Mouse (Mus musculus) MEL (cell line): ENCODE measurements at regions not wholly inside any gene's neighbourhood (a gene's known extent, or its start where the extent isn't known, plus 50 kb on each side); places are given as distances from the start of the nearest gene placed in this dataset.
A peak's percentile ranks its signal among the peaks of the same experiment; 100 is the strongest.

Experiments
- BHLHE40 ChIP-seq: IDR thresholded peaks from 2 replicates; pipeline ENCODE4 v1.6.1; 2012; ENCODE audit warnings: low read depth, mild to moderate bottlenecking, inconsistent platforms, low read length, improper control_type of control experiment, borderline replicate concordance
- CHD1 ChIP-seq: IDR thresholded peaks from 2 replicates; pipeline ENCODE4 v1.6.1; 2012; ENCODE audit warnings: low read depth, mild to moderate bottlenecking, inconsistent platforms, low read length, improper control_type of control experiment
- CTCF ChIP-seq, 3 experiments: IDR thresholded peaks in 2 of 3; conservative IDR thresholded peaks in 1 of 3; 2 replicates each; pipeline ENCODE4 v1.5.1; 2011 to 2012; ENCODE audit warnings: low read length in 3 of 3, low read depth in 2 of 3, mild to moderate bottlenecking in 2 of 3, improper control_type of control experiment in 1 of 3, inconsistent platforms in 1 of 3, mixed read lengths in 1 of 3, moderate library complexity in 1 of 3; ENCODE audit not compliant: control insufficient read depth in 1 of 3, insufficient read depth in 1 of 3, poor library complexity in 1 of 3, severe bottlenecking in 1 of 3
- ELF1 ChIP-seq: IDR thresholded peaks from 2 replicates; pipeline ENCODE4 v1.6.1; 2014; ENCODE audit warnings: low read depth, mild to moderate bottlenecking, inconsistent platforms, low read length, improper control_type of control experiment, moderate library complexity
- EP300 ChIP-seq, 2 experiments: IDR thresholded peaks; 2 replicates each; pipeline ENCODE4 v1.6.1; 2011; ENCODE audit warnings: improper control_type of control experiment in 2 of 2, low read length in 2 of 2, low read depth in 1 of 2, mild to moderate bottlenecking in 1 of 2
- GATA1 ChIP-seq: IDR thresholded peaks from 2 replicates; pipeline ENCODE4 v1.6.1; 2011; ENCODE audit warnings: low read depth, low read length, improper control_type of control experiment
- MAZ ChIP-seq: IDR thresholded peaks from 2 replicates; pipeline ENCODE4 v1.6.1; 2012; ENCODE audit warnings: low read depth, mild to moderate bottlenecking, inconsistent platforms, low read length, improper control_type of control experiment
- SMC3 ChIP-seq: IDR thresholded peaks from 2 replicates; pipeline ENCODE4 v1.6.1; 2011; ENCODE audit warnings: low read depth, low read length, improper control_type of control experiment
- TAL1 ChIP-seq: IDR thresholded peaks from 2 replicates; pipeline ENCODE4 v1.6.1; 2012; ENCODE audit warnings: mild to moderate bottlenecking, inconsistent platforms, low read length, moderate library complexity, mixed read lengths

- TF ChIP-seq BHLHE40, result no peak
- TF ChIP-seq TAL1, result no peak
- peak; percentile 71 to 88 (median 74) for TF ChIP-seq CTCF (IDR thresholded peaks at IDR 0.05 in 2 of 3, conservative IDR thresholded peaks at IDR 0.05 in 1 of 3; ENCODE audit: control insufficient read depth in 1 of 3, insufficient read depth in 1 of 3, low read depth in 2 of 3, low read length in 3 of 3, poor library complexity in 1 of 3, severe bottlenecking in 1 of 3)
- TF ChIP-seq GATA1, result peak; percentile 63; the same call in 1 of the 2 replicates
- no peak for TF ChIP-seq CHD1
- TF ChIP-seq ELF1, result no peak
- no peak for TF ChIP-seq MAZ
- TF ChIP-seq EP300 (IDR thresholded peaks at IDR 0.05; ENCODE audit: low read depth in 1 of 2, low read length in 2 of 2), result 0 out of 4 replicates have a peak, but pooled peaks of 1 of the 2 experiments have one; percentile 10
- peak; percentile 97 for TF ChIP-seq SMC3
Measured at GRCm38 (mm10) chr15:41948347-41949093, 1814.4 kb downstream of the 9330182O14Rik start.
